Mouse (Mus musculus) E14TG2a.4 (cell line): ENCODE data around the gene Kng2.
"Not testable (repeated sequence)": the region's sequence is repeated elsewhere in the genome, so short reads cannot be mapped to it uniquely, and the experiment has no call there.

Experiments used
- H3K27me3 ChIP-seq: 2 replicates; pipeline ENCODE4 v1.6.1; 2014; ENCODE audit warnings: low read length, control low read depth; ENCODE audit not compliant: insufficient read depth
- H3K36me3 ChIP-seq: 2 replicates; pipeline ENCODE4 v1.6.1; 2014; ENCODE audit warnings: low read length, control low read depth; ENCODE audit not compliant: insufficient read depth
- H3K4me1 ChIP-seq: replicated peaks from 2 replicates; pipeline ENCODE4 v1.6.1; 2014; ENCODE audit warnings: low read depth, low read length, control low read depth
- H3K4me3 ChIP-seq: replicated peaks from 2 replicates; pipeline ENCODE4 v1.5.1; 2014; ENCODE audit warnings: mild to moderate bottlenecking, low read length
- H3K9me3 ChIP-seq: 2 replicates; pipeline ENCODE4 v1.6.1; 2014; ENCODE audit warnings: low read length, control low read depth
- CTCF ChIP-seq: conservative IDR thresholded peaks from 2 replicates; pipeline ENCODE4 v1.5.1; 2014; ENCODE audit warnings: low read length
- NANOG ChIP-seq: IDR thresholded peaks from 2 replicates; pipeline ENCODE4 v1.6.1; 2014; ENCODE audit warnings: borderline replicate concordance, low read length, mixed read lengths
- POU5F1 ChIP-seq: IDR thresholded peaks from 2 replicates; pipeline ENCODE4 v1.6.1; 2014; ENCODE audit warnings: low read length, borderline replicate concordance

Gene Kng2

DNA sequence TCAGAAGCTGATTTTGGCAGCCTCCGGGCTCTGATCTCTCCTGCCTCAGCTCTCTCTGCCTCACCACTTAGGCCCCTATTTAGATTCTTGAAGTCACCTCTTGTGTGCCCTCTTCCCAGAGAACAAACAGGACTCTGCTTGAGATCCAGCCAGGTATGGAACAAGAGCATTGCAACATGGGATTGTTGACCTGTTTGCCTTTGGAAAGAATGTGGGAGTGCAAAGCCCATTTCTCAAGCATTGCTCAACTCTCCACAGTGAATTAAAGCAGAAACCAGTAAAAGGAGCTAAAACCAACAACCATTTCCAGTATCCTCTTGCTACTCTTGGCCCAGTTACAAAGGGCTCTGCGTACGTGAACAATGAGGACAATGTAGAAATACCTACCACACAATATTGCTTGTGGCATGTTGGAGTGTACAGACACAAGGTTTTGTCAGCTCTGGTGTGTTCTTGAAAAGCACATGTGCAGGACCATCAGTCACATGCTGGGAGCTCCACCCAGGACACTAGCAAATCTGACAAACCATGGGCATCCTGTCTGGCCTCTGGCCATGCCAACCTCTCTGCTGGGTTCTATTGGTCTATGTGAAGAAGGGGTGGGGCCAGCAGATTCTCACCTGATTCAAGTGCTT is at the start of gene Kng2:
Gene Kng2 (minus strand): TSS at position 517 of the 635 bp plus-strand sequence.
- not testable (repeated sequence) for H3K27me3 ChIP-seq, H3K36me3 ChIP-seq, H3K4me3 ChIP-seq
- Histone ChIP-seq H3K4me1 (peaks cover 18% of the 10 kb centered on the region), H3K9me3 (peaks cover 51% of the 10 kb centered on the region)

DNA sequence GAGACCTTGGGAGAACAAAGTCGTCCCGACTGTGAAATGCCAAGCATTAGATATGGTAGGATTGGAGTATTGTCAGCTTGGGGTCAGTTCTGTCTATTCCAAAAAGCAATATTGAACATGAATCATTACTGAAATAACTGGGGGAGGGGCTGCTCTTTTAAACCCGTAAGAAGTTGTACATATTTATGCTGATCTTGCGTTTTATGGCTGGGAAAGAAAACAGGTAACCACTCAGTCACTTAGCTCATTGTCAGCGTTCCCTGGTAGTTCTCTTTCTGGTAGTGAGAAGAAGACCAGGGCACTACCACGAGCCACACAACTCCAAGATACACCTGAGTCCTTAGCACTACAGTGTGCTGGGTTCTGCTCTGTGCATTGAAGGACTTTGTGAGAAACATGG is 48.2 kb upstream of the Kng2 start:
- H3K27me3 ChIP-seq, H3K4me3 ChIP-seq, H3K36me3 ChIP-seq, H3K9me3 ChIP-seq: not testable (repeated sequence)
- peaks cover 20% of the 10 kb centered on the region for H3K4me1 ChIP-seq

- H3K4me3 ChIP-seq, H3K9me3 ChIP-seq, H3K36me3 ChIP-seq, H3K4me1 ChIP-seq, H3K27me3 ChIP-seq: not testable (repeated sequence)
Observed at GRCm38 (mm10) chr16:23060781-23061325, 31.6 kb upstream of the Kng2 start.

GRCm38 (mm10) chr16:23059630-23060029 is 30.3 kb upstream of the Kng2 start:
- not testable (repeated sequence) for H3K27me3 ChIP-seq, H3K36me3 ChIP-seq, H3K4me3 ChIP-seq, H3K4me1 ChIP-seq, H3K9me3 ChIP-seq

- H3K4me3 ChIP-seq, H3K36me3 ChIP-seq, H3K27me3 ChIP-seq, H3K4me1 ChIP-seq, H3K9me3 ChIP-seq: not testable (repeated sequence)
Observed at GRCm38 (mm10) chr16:23057668-23058447, 28.6 kb upstream of the Kng2 start, which contains the start of gene Kng1. Kng1 (plus strand) TSS chr16:23057865.

GRCm38 (mm10) chr16:23046319-23046718 is 17.0 kb upstream of the Kng2 start:
- TF ChIP-seq POU5F1 (no peak), CTCF (peak; percentile 40)
- no peaks in the 10 kb centered on the region for H3K9me3 ChIP-seq
- H3K4me3 ChIP-seq, result no peak overlapping the region
- no peaks in the 10 kb centered on the region for H3K27me3 ChIP-seq
- peaks cover 8% of the 10 kb centered on the region; the same call in 1 of the 2 replicates for H3K4me1 ChIP-seq
- H3K36me3 ChIP-seq, result no peaks in the 10 kb centered on the region

DNA sequence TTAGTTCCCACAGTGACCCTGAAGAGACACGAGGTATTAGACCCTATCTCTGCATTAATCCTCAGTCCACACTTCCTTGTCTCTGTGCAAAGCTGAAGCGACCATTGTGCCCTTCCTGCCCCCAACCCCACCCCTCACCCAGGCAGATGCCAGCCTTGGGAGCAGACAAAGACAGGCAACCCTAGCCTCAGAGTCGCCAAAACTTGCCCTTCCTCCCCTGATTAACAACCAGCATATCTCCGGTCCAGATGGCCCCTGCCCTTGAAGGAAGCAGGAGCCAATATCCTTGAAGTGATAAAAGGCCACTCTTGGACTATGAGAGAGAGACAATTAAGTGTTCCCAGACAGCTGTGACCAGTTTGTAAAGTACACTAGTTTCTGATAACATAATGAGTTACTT is 11.6 kb upstream of the Kng2 start:
- Histone ChIP-seq H3K4me1 (peaks cover 5% of the 10 kb centered on the region; the same call in 1 of the 2 replicates), H3K27me3 (no peaks in the 10 kb centered on the region; the same call in 1 of the 2 replicates), H3K36me3 (no peaks in the 10 kb centered on the region), H3K4me3 (no peak overlapping the region), H3K9me3 (peaks cover 6% of the 10 kb centered on the region)
- TF ChIP-seq CTCF (no peak), POU5F1 (no peak), NANOG (no peak)

DNA sequence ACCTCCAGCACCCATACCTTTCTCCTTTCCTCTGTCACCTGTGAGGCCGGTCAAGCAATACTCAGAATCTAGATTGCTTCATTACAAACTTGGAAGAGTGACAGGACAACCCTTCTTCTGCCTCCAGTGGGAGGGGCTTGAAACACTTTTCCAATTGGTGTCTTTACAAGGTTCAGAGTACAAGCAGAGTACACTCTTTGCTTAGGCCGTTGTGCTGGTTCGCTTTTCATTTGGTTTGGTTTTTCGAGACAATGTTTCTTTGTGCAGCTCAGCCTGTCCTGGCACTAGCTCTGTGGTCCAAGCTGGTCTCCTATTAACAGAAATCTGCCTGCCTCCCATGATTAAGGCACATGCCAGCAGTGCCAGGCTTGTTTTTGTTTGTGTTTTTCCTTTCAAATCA is 10.0 kb upstream of the Kng2 start:
- TF ChIP-seq POU5F1, result no peak
- TF ChIP-seq CTCF, result no peak
- no peak for TF ChIP-seq NANOG
- Histone ChIP-seq H3K4me1 (0 out of 2 replicates have a peak, but pooled peaks cover 3% of the 10 kb centered on the region), H3K9me3 (peaks cover 7% of the 10 kb centered on the region), H3K27me3 (no peaks in the 10 kb centered on the region; the same call in 1 of the 2 replicates), H3K4me3 (no peak overlapping the region), H3K36me3 (no peaks in the 10 kb centered on the region)

DNA sequence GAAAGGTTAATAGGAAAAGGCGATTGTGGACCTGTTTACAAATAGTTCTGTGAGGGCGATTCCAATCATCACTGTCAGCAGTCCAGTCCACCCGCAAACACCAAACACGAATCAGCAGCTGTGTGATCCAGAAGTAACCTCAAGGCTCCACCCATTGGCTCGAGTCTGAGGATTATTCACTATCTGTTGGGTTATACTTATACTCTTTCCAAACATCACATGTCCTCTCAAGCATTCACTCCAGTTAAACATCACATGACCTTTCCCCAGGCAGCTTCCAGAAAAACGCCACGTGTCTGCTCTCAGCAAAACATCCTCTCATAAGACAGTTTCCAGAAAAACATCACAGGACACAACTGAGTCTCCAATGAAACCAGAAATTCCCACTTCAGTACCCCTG is 8.5 kb upstream of the Kng2 start:
- Histone ChIP-seq H3K4me3 (no peak overlapping the region), H3K27me3 (no peaks in the 10 kb centered on the region; the same call in 1 of the 2 replicates), H3K36me3 (no peaks in the 10 kb centered on the region), H3K4me1 (0 out of 2 replicates have a peak, but pooled peaks cover 3% of the 10 kb centered on the region), H3K9me3 (peaks cover 21% of the 10 kb centered on the region)
- TF ChIP-seq NANOG, result no peak
- no peak for TF ChIP-seq CTCF
- TF ChIP-seq POU5F1, result no peak
